Mouse (Mus musculus) kidney, embryonic 16.5 days (tissue): ENCODE results near the gene Ddx58. TPM values are rescaled to one million over a fixed set of nuclear protein-coding genes. Genes with fewer than 3 reads are reported as not detected.

Source experiments
- ATAC-seq: fragments of 200-750 bp; cut with Nextera tagmentation; 2 replicates; pipeline ENCODE4 v1.8.0; 2017; ENCODE audit warnings: moderate TSS enrichment; ENCODE audit not compliant: low FRiP score, low TSS enrichment
- H3K27ac ChIP-seq: fragments of 300-500 bp; sonication (generic); 2 replicates; pipeline ENCODE4 v1.5.1; 2014; ENCODE audit warnings: low read length
- H3K27me3 ChIP-seq: fragments of 300-500 bp; sonication (generic); 2 replicates; pipeline ENCODE4 v1.6.1; 2014; ENCODE audit warnings: low read length, control low read depth, mixed read lengths; ENCODE audit not compliant: insufficient read depth
- H3K36me3 ChIP-seq: fragments of 300-500 bp; sonication (generic); 2 replicates; pipeline ENCODE4 v1.6.1; 2014; ENCODE audit warnings: low read length, control low read depth, mixed read lengths; ENCODE audit not compliant: insufficient read depth
- H3K4me1 ChIP-seq: fragments of 300-500 bp; sonication (generic); 2 replicates; pipeline ENCODE4 v1.6.1; 2014; ENCODE audit warnings: low read length, control low read depth, mixed read lengths; ENCODE audit not compliant: insufficient read depth
- H3K4me2 ChIP-seq: fragments of 300-500 bp; sonication (generic); replicated peaks from 2 replicates; pipeline ENCODE4 v1.6.1; 2014; ENCODE audit warnings: low read depth, low read length
- H3K4me3 ChIP-seq: fragments of 300-500 bp; sonication (generic); 2 replicates; pipeline ENCODE4 v1.5.1; 2014; ENCODE audit warnings: mild to moderate bottlenecking, low read length
- H3K9ac ChIP-seq: fragments of 300-500 bp; sonication (generic); replicated peaks from 2 replicates; pipeline ENCODE4 v1.6.1; 2014; ENCODE audit warnings: low read length
- H3K9me3 ChIP-seq: fragments of 300-500 bp; sonication (generic); 2 replicates; pipeline ENCODE4 v1.6.1; 2016; ENCODE audit warnings: low read length, control low read depth
- WGBS: fragments of 180-500 bp; shearing (Covaris S2); extraction: QIAGEN DNeasy Blood & Tissue Kit; methylation state at CpG from one replicate; pipeline ENCODE4 v1.1.7; 2014; 5-methylcytosine and 5-hydroxymethylcytosine counted together
- polyA plus RNA-seq: library from polyadenylated mRNA; unstranded; fragments of >200 nt; fragmentation: Nextera tagmentation; extraction: Ambion mirVana; gene quantifications from 2 replicates; pipeline ENCODE4 v1.2.1, GENCODE M21; 2015

Gene Ddx58
- polyA plus RNA-seq, 1 experiment from 2014 or later, result 7.8 TPM

GRCm38 (mm10) chr4:40154751-40155150, 84.9 kb downstream of the Ddx58 start:
- Histone ChIP-seq H3K27ac (peak overlapping the region; percentile 58; the same call in 1 of the 2 replicates), H3K9ac (no peak overlapping the region), H3K4me1 (peaks cover 17% of the 10 kb centered on the region), H3K4me2 (no peak overlapping the region), H3K27me3 (no peaks in the 10 kb centered on the region), H3K9me3 (no peaks in the 10 kb centered on the region), H3K36me3 (no peaks in the 10 kb centered on the region; the same call in 1 of the 2 replicates), H3K4me3 (no peak overlapping the region)
- ATAC-seq, result no peak
- 92% methylated on average over 4 of the region's 4 CpGs for WGBS

Other genes with a start within 250 kb of the Ddx58 start
- gene Aco1, start 96.7 kb downstream of the Ddx58 start, polyA plus RNA-seq, result 89.4 and 91.0 TPM in 2 replicates
- gene Smim27, start 29.8 kb upstream of the Ddx58 start, polyA plus RNA-seq, result 30.1 and 31.7 TPM in 2 replicates
- gene Topors, start 30.0 kb upstream of the Ddx58 start, polyA plus RNA-seq, result 42.4 and 44.8 TPM in 2 replicates
- 353 and 371 TPM in 2 replicates for gene Ndufb6, start 39.6 kb upstream of the Ddx58 start, polyA plus RNA-seq
- gene Tmem215, start 232.4 kb upstream of the Ddx58 start, polyA plus RNA-seq, result 0.19 and 0.32 TPM in 2 replicates